Comparison of ENCODE assay signal across 8 mouse cellular contexts in the genomic region with DNA sequence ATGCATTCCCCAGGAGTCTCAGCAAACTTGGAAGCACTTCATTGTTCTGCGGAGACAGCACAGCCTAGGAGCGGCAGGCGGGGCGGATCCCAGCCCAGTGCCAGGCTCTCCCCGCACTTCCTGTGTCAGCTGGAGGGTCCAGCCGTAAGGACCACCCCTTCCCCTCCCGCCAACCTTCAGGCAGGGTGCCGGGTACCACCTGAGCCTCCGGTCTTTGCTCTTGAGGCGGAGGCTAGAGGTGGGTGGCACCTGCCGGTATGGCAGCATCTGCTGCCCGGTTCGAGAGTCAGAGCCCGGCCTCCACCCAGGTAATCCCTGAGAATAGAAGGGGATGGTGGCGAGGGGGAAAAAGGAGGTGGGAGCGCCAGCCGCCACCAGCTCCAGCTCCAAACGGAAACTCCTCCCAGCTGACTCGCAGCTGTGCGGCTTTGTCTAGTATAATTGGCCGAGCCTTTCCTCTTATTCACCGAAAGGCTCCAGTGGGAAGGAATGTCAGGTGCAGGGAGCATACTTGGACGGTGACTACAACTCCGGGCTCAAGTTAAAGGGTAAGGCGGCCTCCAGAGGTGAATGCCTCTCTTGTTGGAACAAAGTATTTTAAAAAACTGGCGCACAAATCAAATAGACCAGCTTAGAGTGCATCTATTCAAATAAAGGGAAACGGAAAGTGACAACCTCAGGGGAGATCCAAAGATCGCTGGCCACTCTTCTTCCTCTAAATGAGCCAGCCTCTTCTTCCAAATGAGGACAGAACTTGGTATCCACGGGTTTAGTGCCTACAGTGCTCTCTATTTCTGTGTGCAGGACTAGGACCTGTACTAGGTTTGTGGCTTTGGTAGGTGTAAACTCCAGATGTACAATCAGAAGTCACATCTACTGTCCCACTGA.
A peak's percentile ranks its signal among the peaks of the same experiment; 100 is the strongest.
DNase-seq lines count a peak whose midpoint lies in the region; ATAC-seq lines count a peak whose summit lies in the region.

No protein-coding gene starts in this region.

- H3K27me3 ChIP-seq in intestine, embryonic 15.5 days (replicated peaks): no peaks in the 10 kb centered on the region
- no peaks in the 10 kb centered on the region for H3K27me3 ChIP-seq in limb, embryonic 13.5 days
- no peaks in the 10 kb centered on the region for H3K27me3 ChIP-seq in midbrain, embryonic 13.5 days
- H3K27me3 ChIP-seq in stomach, embryonic 14.5 days (ENCODE audit: control insufficient read depth, insufficient read depth, low read length): no peaks in the 10 kb centered on the region

- H3K9ac ChIP-seq in intestine, embryonic 15.5 days: peak overlapping the region; percentile 61
- H3K9ac ChIP-seq in limb, embryonic 13.5 days: peak overlapping the region; percentile 65
- H3K9ac ChIP-seq in midbrain, embryonic 13.5 days (replicated peaks): peak overlapping the region; percentile 85
- peak overlapping the region; percentile 43 for H3K9ac ChIP-seq in stomach, embryonic 14.5 days (replicated peaks; ENCODE audit: low read depth, low read length)

- no peaks in the 10 kb centered on the region for H3K36me3 ChIP-seq in intestine, embryonic 15.5 days
- no peaks in the 10 kb centered on the region for H3K36me3 ChIP-seq in limb, embryonic 13.5 days
- no peaks in the 10 kb centered on the region for H3K36me3 ChIP-seq in midbrain, embryonic 13.5 days
- no peaks in the 10 kb centered on the region for H3K36me3 ChIP-seq in stomach, embryonic 14.5 days (ENCODE audit: control insufficient read depth, insufficient read depth, low read length)

- peak overlapping the region; percentile 50 for H3K4me3 ChIP-seq in intestine, embryonic 15.5 days (replicated peaks)
- peak overlapping the region; percentile 48 for H3K4me3 ChIP-seq in limb, embryonic 13.5 days
- peak overlapping the region; percentile 71 for H3K4me3 ChIP-seq in midbrain, embryonic 13.5 days (replicated peaks)
- H3K4me3 ChIP-seq in stomach, embryonic 14.5 days (ENCODE audit: low read depth, low read length): peak overlapping the region; percentile 48

- WGBS in intestine, embryonic 15.5 days: 2% methylated on average over 29 of the region's 29 CpGs
- WGBS in limb, embryonic 13.5 days: 3% methylated on average over 29 of the region's 29 CpGs
- WGBS in midbrain, embryonic 13.5 days: under 1% methylated on average over 29 of the region's 29 CpGs
- 2% methylated on average over 29 of the region's 29 CpGs for WGBS in stomach, embryonic 14.5 days

- H3K9me3 ChIP-seq in intestine, embryonic 15.5 days: no peaks in the 10 kb centered on the region
- no peaks in the 10 kb centered on the region for H3K9me3 ChIP-seq in limb, embryonic 13.5 days
- H3K9me3 ChIP-seq in midbrain, embryonic 13.5 days: no peaks in the 10 kb centered on the region
- no peaks in the 10 kb centered on the region for H3K9me3 ChIP-seq in stomach, embryonic 14.5 days (ENCODE audit: control insufficient read depth, low read depth, low read length)

- DNase-seq in cerebellum, adult 18-20 months: peak; percentile 21 to 30
- no peak for DNase-seq in cerebellum, adult 9-10 months
- peak; percentile 80 for DNase-seq in embryo, embryonic 11 days

- H3K4me2 ChIP-seq in intestine, embryonic 15.5 days (replicated peaks): peak overlapping the region; percentile 91
- H3K4me2 ChIP-seq in limb, embryonic 13.5 days (replicated peaks): peak overlapping the region; percentile 83
- peak overlapping the region; percentile 64 for H3K4me2 ChIP-seq in midbrain, embryonic 13.5 days (replicated peaks)
- peak overlapping the region; percentile 89 for H3K4me2 ChIP-seq in stomach, embryonic 14.5 days (replicated peaks; ENCODE audit: low read depth, low read length)

- H3K27ac ChIP-seq in intestine, embryonic 15.5 days: peak overlapping the region; percentile 68
- peak overlapping the region; percentile 12; the same call in 1 of the 2 replicates for H3K27ac ChIP-seq in limb, embryonic 13.5 days
- H3K27ac ChIP-seq in midbrain, embryonic 13.5 days: peak overlapping the region; percentile 93
- peak overlapping the region; percentile 71; the same call in 1 of the 2 replicates for H3K27ac ChIP-seq in stomach, embryonic 14.5 days (ENCODE audit: low read length)

- peaks cover 9% of the 10 kb centered on the region; the same call in 1 of the 2 replicates for H3K4me1 ChIP-seq in intestine, embryonic 15.5 days (replicated peaks)
- H3K4me1 ChIP-seq in limb, embryonic 13.5 days: peaks cover 13% of the 10 kb centered on the region
- H3K4me1 ChIP-seq in midbrain, embryonic 13.5 days (replicated peaks): peaks cover 40% of the 10 kb centered on the region
- H3K4me1 ChIP-seq in stomach, embryonic 14.5 days (ENCODE audit: control insufficient read depth, insufficient read depth, low read length): peaks cover 6% of the 10 kb centered on the region; the same call in 1 of the 2 replicates

- ATAC-seq in granulocyte monocyte progenitor cell, adult 5-6 weeks (replicated peaks; ENCODE audit: poor library complexity, severe bottlenecking): peak; percentile 70
- ATAC-seq in intestine, embryonic 15.5 days: peak; percentile 94
- peak; percentile 87 for ATAC-seq in limb, embryonic 13.5 days (ENCODE audit: low FRiP score, low read depth)
- peak; percentile 99 for ATAC-seq in midbrain, embryonic 13.5 days
- peak; percentile 86 for ATAC-seq in stomach, embryonic 14.5 days (ENCODE audit: insufficient number of reproducible peaks, insufficient read depth, low FRiP score, low read depth)

Comparison
In these comparisons a context has a peak if more than half of its experiments do, and no peak if none do; other contexts are left out.
1. H3K27ac ChIP-seq: peak in every context shown above with its lines; median percentile 93 in midbrain, embryonic 13.5 days; 71 in stomach, embryonic 14.5 days; 68 in intestine, embryonic 15.5 days; 12 in limb, embryonic 13.5 days.